Mouse (Mus musculus): ENCODE data around the gene Olfr548-ps1.
"Not testable (repeated sequence)": the region's sequence is repeated elsewhere in the genome, so short reads cannot be mapped to it uniquely, and the experiment has no call there.

The Olfr548-ps1 gene

DNA sequence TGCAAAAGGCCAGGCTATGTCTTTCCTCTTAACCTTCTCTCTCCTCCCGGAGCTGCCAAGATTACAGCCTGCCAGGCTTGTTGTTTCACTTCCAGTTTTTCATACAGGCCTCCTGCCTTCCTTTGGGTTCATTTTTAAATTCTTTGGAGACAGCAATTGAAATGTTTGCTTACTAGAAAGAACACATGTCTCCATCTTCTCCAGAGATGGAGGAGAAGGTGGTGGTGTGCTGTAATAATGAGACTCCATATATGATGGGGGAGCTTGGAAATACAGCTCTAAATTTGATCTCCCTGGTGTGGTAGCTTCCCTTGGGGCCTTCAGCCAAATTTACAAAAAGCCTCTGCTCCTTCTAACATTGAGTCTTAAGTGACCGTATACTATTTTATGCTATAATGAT is at the start of gene Olfr548-ps1:
Gene Olfr548-ps1, plus strand, starts transcription at position 301 of the 400 bp plus-strand sequence.
- no peak for DNase-seq (ENCODE audit: low read depth, low spot score)

DNA sequence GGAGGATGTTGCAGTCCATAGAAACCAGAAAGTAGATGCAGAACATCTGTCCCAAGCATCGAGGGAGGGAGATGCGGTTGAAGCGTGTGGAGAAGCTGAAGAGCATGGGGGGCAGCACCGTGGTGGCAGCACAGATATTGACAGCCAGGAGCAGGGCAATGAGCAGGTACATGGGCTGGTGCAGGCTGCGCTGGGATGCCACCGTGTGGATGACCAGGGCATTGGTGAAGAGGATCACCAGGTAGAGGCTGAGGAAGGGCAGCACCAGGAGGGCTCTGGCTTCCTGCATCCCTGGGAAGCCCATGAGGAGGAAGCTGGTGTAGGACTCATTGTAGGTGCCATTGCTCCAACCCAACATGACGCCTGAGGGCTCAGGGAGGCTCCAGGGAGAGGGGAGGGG is 46.3 kb upstream of the Olfr548-ps1 start:
- not testable (repeated sequence) for DNase-seq (ENCODE audit: low read depth, low spot score)

DNA sequence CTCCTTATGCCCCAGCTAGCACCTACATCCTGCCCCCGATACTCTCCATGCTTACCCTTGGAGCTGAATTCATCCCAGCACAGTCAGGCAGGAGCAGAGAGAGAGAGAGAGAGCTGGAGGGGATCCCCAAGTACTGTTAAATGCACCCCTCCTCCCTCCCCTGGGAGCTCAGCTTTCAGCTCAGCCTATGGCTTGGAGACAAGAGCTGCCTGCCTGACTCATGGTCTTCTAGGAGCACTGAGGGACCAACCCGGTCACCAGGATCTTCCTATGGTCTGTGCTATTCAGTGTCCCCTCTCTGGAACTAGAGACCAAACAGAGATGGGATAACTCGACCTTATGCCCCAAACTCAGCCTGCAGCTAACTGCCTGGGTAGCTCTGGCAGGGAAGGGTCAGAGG is 41.2 kb upstream of the Olfr548-ps1 start, which contains the start of gene Olfr545:
Gene Olfr545, minus strand, starts transcription at position 101 of the 400 bp plus-strand sequence.
- DNase-seq (ENCODE audit: low read depth, low spot score): no peak

DNA sequence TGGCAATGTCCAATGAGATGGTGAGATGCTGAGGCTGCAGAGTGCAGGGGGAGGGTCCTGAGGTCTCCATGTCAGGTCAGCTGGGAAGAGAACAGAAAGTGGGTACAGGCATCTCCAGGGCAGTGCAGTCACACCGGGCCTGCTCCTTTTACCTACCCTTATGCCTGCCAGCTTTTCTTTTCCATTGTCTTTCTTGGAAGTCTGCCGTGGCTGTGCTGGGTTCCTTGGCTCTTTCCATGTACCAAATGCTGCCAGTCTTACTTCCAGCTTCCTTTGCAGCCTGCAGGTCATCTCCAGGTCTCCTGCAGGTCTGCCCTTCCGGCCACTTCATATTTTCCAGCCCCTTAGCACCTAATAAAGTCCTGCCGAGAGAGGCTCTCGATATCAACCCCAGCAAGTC is 38.7 kb upstream of the Olfr548-ps1 start:
- DNase-seq (ENCODE audit: low read depth, low spot score): peak; percentile 75

DNA sequence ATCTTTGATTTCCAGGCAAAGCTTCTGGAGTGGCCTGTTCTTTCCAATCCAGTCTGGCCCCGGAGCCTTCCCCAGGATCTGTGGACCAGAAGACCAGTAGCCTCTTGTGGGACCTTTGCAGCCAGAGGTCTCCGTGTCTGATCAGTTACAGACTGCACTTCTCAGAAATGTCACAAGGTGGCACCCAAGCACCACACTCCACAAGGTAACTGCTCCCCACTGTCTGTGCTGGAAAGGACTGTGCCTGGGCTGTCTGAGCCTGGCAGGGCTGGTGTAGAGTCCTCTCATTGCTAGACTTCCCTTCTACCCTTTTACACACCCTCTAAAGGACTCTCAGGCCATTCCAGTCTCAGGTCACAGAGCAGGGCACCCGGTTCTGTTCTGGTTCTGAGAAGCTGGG is 33.8 kb upstream of the Olfr548-ps1 start:
- peak; percentile 79 for DNase-seq (ENCODE audit: low read depth, low spot score)

DNA sequence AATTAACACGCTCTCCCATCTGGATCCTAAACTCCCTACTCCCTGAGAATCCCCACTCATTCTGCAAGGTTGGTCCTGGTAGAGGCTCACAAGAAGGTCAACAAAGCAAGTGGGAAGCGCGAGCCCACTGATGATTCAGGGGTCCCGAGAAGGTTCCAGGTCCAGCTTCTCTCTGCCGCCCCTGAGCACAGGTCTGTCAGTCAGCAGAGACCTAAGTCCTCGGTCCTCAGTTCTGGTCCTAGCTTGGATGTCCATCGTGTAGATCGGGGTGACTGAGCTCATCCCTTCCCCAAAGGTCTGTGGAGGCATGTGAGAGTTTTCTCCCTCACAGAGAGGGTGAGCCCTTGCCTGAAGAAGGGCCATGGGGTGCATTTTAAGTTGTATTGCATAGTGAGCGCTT is 32.6 kb upstream of the Olfr548-ps1 start:
- DNase-seq (ENCODE audit: low read depth, low spot score): no peak

DNA sequence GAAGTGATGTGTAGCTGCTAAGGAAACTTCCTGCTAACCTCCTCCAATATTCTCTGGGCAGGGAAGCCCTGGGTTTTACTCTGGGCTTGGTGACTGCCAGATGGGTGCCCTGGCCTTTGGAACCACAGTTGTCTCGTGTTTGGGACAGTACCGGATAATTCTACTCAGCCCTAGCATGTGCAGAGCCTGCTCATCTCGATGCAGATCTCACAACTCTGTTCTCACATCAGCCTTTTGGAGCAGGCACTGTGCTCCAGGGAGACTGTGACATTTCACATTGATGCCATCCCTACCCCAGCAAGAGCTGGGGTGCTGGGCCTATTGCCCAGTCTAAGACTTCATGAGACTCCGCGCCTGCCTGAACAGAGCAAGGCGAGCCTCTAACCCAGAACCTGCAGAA is 32.0 kb upstream of the Olfr548-ps1 start:
- no peak for DNase-seq (ENCODE audit: low read depth, low spot score)

DNA sequence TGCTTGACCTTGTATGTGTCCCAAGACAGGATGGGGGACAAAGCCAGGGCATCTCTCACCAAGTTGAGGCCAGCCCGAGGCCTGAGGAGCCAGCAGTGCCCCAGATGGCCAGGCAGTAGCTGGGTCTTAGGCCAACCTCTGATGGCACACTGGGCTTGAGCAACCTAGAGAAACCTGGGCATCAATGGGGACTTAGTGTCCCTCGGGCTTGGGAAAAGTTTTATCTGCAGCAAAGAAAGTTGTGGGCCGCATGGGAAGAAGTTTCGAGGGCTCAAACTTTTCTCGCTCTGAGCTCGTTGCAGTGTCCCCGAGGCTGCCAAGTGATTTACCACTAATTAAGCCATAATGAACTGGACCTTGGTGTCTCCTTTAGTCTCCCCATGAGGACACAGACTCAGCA is 31.0 kb upstream of the Olfr548-ps1 start:
- no peak for DNase-seq (ENCODE audit: low read depth, low spot score)

DNA sequence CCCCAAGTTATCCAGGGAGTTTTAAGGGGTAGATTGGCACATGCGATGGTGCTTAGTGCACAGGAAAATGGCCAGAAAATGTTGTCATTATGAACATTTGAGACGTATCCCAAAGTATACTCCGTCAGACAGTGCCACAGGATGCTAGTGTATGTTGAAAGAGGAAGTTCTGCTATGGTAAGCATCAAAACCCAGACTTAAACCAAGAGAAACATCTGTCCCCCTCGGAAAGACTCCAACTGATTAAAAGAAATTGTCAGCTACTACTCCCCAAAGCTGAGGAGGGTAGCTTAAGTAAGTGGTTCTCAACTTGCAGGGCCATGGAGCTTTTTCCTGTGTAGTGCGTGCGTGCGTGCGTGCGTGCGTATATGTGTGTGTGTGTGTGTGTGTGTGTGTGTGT is 28.8 kb upstream of the Olfr548-ps1 start:
- DNase-seq (ENCODE audit: low read depth, low spot score): no peak

DNA sequence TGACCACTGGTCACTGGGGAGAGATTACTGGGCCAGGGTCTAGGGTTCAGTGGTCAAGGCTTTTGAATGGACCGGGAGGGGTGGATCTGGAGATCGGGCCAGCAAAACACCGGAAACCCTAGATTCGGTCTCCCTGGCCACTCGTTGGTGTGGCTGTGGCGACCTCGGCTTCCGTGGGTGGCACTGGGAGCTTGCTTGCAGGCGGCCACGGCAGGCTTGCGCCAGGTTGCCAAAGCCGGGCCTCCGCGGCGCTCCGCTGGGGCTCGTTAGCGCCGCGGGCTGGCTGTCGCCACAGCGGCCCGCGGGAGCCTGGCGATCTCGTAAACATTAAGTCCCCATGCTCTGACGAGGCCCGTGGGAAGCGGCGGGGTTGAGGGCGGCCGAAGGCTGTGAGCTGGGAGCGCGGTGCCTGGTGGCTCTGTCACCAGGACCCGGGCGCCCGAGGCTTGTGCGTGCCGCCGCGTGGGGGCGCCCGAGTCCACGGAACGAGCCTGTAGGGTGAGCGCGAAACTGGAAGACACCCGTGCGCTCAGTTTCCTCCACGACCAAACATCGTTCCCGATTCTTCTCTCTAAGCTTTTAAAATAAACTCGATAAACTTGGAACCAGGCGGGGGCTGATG is 27.8 kb upstream of the Olfr548-ps1 start:
- DNase-seq (ENCODE audit: low read depth, low spot score): peak; percentile 84

DNA sequence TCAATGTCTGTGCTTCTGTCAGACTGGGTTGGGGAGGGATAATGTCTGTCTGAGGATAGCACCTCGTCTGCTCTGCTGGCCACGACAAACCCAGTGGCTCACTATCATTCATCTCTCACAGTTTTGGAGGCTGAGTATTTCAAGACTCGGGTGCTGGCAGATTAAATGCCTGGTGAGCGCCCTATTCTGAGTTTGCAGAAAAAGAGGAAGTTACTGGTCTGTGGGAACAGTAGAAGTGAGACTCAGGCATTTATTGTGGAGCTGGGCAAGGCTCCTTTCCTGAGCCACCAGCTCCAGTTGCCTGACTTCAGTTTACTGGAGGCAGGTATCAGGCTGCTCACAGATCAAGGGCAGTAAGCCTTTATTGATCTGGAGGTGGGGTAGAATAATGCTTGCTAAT is 26.6 kb upstream of the Olfr548-ps1 start:
- DNase-seq (ENCODE audit: low read depth, low spot score): no peak

DNA sequence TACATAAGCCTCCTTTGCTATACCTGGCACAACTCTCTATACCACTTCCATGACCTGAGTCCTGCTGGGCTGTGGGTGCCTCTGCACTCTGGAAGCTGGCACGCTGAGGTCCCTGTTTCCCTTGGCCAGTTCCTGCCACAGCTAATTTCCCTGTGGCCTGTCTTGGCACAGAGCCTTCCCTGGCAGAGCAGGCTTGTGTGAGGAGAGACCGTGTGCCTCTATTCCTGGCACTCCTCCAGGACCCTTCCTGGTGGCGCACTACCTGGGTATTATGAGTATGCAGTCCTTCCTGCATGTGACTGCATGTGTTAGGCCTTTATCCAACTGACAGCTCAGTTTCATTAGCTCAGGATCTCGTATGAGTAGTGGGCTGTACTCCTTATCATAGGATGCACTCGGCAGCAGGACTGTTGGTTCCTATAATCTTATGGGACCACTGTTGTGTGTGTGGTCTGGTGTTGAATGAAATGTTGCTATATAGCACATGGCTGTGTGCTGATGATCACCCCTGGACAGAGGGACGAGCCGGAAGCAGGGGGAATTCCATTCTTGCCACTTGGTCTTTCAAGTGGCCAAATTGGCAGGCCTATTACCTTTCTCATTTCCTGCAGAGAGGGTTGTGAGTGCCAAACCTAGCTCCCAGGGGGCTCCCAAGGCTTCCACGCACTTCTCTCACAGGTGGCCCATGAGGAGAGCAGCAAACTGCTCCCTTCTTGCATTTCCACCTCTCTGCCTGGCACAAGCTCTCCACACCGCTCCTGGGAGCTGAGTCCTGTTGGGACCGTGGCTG is 24.2 kb upstream of the Olfr548-ps1 start:
- DNase-seq (ENCODE audit: low read depth, low spot score): peak; percentile 65

DNA sequence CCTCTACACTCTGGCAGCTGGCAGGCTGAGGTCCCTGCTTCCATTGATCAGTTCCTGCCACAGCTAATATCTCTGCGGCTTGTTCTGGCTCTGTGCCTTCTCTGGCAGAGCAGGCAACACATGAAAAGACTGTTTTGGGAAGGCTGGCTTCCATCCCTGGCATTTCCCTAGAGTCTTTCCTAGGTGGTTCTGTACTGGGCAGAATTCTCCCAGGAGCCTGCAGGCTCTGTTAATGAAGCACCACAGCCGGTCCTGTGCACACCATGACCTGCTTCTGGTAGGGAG is 23.7 kb upstream of the Olfr548-ps1 start:
- DNase-seq (ENCODE audit: low read depth, low spot score): peak; percentile 31

DNA sequence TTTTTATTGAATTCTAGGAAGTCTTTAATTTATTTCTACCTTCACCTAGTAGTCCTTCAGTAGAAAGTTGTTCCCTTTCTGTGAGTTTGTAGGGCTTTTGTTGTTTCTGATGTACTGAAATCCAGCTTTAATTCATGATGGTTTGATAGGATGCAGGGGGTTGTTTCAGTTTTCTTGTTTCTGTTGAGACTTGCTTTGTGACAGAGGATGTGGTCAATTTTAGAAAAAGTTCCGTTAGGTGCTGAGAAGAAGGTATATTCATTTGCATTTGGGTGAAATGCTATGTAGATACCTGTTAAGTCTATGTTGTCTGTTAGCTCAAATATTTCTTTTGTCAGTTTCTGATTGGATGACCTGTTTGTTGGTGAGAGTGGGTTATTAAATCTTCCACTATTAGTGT is 11.6 kb upstream of the Olfr548-ps1 start:
- DNase-seq (ENCODE audit: low read depth, low spot score): no peak

DNA sequence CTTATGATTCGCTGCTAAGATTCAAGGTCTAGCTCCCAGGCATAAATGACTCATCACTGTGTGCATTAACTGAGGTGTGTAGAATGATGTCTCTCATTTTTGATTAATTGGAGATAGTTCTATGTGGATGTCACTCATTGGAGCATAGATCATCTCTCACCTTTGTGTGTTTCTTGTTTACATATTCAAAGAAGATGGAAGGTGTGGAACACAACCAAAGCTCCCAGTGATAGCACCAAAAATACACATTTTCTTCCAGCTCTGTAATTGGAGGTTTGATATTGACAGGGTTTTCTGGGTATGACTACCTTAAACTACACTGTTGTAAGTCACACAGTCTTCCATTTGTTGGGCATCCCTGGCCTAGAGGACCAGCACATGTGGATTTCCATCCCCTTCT is 6.2 kb upstream of the Olfr548-ps1 start, which contains the start of gene Olfr547:
Gene Olfr547, plus strand, starts transcription at position 301 of the 400 bp plus-strand sequence.
- DNase-seq (ENCODE audit: low read depth, low spot score): no peak

DNA sequence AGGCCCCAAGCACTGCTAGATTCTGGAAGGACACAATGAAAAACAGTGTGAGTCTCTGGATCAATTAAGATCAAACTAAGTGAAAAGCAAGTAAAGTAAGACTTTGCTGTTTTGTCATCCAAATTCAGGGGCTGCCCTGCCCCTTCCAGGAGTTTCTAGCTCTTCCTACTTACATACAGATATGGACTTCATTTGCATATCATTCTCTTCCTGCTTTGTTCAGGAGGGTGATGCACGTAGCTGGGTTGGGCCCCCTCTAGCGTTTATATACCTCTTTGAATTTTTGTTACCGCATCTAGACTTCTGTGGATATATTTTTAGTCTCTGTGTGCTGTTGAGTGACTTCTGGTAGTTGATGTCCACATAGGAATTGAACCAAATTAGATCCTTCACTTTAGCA is 555 bp downstream of the Olfr548-ps1 start:
- no peak for DNase-seq (ENCODE audit: low read depth, low spot score)

DNA sequence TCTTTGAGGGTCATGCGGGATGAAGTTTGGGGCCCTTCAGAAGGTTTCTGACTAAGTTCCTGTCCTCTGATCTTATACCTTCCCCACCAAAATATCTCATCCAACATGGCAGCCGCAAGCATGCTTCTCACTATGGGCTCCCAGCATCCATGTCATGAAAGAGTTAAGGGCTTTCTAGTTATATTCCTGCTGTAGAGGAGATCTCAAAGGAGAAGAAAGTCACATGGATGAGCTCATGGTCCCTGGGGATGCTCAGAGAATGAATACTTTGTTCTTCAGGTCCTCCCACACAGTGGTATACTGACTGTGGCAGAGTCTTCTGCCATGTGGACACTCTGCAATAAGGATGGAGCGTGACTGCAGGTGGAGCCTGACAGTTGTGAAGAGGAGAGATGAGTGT is 8.9 kb downstream of the Olfr548-ps1 start, which contains the start of gene Olfr549:
Gene Olfr549, plus strand, starts transcription at position 301 of the 400 bp plus-strand sequence.
- no peak for DNase-seq (ENCODE audit: low read depth, low spot score)

DNA sequence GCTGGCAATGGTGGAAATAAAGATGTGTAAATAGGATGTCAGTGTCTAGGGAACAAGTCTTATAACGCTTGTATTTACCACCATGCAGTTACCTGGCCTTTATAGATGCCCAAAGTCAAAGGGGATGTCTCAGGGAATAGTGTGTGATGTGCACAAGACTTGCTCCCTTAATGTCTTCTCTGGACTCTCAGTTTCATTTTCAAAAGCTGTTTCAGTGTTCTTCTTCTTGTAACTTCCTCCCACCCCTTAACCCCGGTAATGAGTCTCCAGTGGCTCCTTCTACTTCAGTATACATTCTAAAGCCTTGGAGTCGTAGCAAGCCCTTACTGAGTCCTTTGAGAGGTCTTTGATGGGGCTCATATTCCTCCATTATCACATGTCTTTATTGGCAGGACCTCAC is 12.6 kb downstream of the Olfr548-ps1 start:
- no peak for DNase-seq (ENCODE audit: low read depth, low spot score)

DNA sequence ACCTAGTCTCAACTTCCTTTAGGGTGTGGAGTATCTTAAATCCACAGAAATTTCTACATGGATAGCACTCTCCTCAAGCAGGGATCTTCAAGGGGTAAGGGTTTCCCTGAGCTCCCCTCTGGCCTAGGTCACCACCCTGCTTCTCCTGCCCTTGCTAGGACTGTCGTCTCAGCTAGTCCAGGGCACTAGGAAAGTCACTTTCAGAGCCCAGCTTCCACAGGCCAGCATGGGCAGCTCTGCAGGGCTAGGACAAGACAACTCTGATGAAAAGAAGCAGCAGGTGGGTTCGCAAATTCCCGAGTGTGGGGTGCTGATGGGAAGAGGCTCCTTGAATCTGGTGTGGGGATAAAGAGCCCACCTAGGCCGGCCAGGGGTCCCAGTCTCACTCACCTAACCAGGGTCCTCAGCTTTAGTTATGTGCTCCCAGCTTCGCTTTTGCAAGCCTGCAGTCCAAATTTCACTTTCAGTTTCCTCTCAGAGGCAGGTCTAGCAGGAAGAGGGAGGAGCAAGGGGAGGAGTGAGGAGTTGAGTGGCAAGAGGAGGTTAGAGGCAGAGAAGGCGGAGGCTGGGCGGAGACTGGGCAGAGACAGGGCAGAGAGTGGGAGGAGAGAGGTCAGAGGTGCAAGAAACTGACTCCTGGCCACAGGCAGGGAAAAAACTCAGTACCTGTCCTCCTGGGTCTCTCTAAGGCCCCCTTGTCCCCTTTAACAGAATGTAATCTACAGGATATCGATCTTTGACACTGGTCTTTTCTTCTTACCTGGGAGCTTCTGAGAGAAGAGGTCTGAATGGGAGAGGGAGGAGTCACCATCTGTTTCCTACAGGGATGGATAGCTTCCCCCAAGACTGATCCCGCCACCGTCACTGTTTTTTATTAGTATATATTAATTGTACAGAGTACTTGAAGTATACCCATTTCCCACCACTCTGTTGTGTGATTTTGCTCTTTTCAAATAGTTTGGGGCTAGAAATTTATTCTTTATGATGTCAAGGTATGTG is 24.6 kb downstream of the Olfr548-ps1 start, which contains the start of gene Trim21:
Gene Trim21, minus strand, starts transcription at position 488 of the 999 bp plus-strand sequence.
- DNase-seq (ENCODE audit: low read depth, low spot score): peak; percentile 89

DNA sequence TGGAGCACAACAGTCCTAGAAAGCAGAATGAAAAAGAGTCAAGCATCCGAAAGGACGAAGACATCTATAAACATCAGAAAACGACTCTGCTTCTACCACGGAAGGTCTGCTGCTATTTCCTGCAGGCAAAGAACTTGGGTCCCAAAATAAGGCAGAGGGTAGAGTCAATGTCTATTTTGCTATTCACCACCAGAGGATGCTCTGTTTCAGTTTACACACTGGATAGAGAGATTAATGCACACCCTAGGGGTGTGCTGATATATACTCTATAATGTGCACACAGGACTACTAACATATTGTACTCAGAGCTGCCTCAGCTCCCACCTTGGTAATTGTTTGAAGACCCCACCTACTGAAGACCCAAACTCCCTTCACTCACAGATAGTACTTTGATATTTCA is 25.5 kb downstream of the Olfr548-ps1 start:
- DNase-seq (ENCODE audit: low read depth, low spot score): no peak

DNA sequence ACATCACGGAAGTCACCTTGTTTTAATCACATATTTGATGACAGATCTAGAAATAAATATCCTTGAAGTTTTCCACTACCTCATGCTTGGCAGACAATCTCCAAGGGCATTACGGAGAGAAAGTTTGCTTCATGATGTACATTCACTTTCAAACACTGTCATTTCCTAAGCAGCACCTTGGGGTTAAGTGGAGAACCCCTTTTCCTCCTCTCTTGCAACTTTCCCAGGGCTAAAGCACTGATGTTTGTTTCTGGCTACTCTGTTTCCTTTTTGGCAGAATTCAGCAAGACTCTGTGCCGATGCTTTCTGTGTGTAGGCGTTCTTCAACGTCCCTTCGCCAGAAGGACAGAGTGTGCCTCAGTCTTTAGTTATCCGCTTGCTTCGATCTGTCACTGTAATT is 30.4 kb downstream of the Olfr548-ps1 start, which contains the start of gene Olfr550:
Gene Olfr550, plus strand, starts transcription at position 301 of the 400 bp plus-strand sequence.
- no peak for DNase-seq (ENCODE audit: low read depth, low spot score)
